Mouse (Mus musculus): ENCODE data around the gene Nexn. TPM values are rescaled to one million over a fixed set of nuclear protein-coding genes. Genes with fewer than 3 reads are reported as not detected.
A peak's percentile ranks its signal among the peaks of the same experiment; 100 is the strongest.

Nexn gene
- polyA plus RNA-seq, 1 experiment from 2014 or later = 6.1 TPM

DNA sequence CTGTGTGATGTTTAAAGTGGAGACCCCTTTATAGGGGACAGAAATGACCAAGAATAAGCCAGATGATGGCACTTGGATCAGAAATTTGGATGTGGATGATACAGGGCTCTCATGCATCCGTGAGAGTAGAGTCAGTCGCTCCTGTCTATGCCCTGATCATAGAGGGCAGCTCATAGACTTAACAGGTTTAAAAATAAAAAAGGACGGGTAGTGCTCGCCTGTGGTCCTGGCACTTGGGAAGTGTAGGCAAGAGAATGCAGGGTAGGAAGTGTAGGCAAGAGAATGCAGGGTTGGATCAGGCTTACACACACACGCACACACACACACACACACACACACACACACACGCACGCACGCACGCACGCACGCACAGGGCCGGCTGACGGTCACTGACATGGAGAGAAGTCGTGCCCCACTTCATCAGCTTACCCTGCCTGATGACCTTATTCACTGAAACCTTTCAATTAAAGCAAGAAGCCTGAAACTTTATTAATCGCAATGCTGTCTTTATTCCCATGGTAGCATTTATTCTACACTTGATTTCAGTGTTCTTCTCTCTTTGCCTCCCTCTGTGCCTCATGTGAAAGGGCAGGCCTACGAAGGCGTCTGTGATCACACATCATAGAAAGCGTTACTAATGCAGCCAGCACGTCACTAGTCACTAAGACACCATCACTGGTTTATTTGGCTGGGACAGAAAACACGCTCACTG, 7.0 kb upstream of the Nexn start:
- no peak for DNase-seq (ENCODE audit: low spot score)
- 80% methylated on average over 20 of the region's 20 CpGs for WGBS
- H3K4me3 ChIP-seq (ENCODE audit: low read depth, low read length) = no peak overlapping the region
- H3K36me3 ChIP-seq (ENCODE audit: control insufficient read depth, insufficient read depth, low read length) = 0 out of 2 replicates have a peak, but pooled peaks cover 4% of the 10 kb centered on the region
- no peaks in the 10 kb centered on the region for H3K4me1 ChIP-seq (replicated peaks; ENCODE audit: control insufficient read depth, insufficient read depth, low read length)
- H3K9ac ChIP-seq (ENCODE audit: low read depth, low read length) = no peak overlapping the region
- H3K27ac ChIP-seq (ENCODE audit: low read depth, low read length) = no peak overlapping the region
- H3K27me3 ChIP-seq (ENCODE audit: control insufficient read depth, insufficient read depth, low read length) = no peaks in the 10 kb centered on the region
- H3K9me3 ChIP-seq (ENCODE audit: control insufficient read depth, low read length) = no peaks in the 10 kb centered on the region
- H3K4me2 ChIP-seq (replicated peaks; ENCODE audit: low read depth, low read length) = no peak overlapping the region
- ATAC-seq (ENCODE audit: low FRiP score) = no peak

DNA sequence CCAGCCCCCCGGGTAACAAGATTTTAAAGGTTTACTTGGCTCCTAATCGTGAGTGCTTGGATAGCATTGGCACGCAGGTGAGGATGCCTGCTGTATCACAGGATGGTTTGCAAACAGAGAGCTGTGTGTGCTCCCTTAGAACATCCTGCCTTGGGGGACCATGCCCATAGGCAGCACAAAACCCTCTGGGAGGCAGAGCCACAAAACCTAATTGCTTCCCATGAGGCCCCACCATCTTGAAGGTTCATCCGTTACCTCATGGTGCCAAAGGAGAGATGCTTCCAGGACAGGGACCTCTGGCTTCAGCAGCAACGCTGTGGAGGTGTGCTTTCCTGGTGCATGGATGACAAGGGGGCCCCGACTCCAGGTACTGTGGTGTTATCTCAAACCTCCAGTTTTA, 5.7 kb upstream of the Nexn start:
- H3K4me2 ChIP-seq (replicated peaks; ENCODE audit: low read depth, low read length) = no peak overlapping the region
- DNase-seq (ENCODE audit: low spot score) (no peak), ATAC-seq (ENCODE audit: low FRiP score) (no peak)
- no peak overlapping the region for H3K4me3 ChIP-seq (ENCODE audit: low read depth, low read length)
- H3K36me3 ChIP-seq (ENCODE audit: control insufficient read depth, insufficient read depth, low read length) = 0 out of 2 replicates have a peak, but pooled peaks cover 4% of the 10 kb centered on the region
- WGBS = 86% methylated on average over 6 of the region's 6 CpGs
- H3K27ac ChIP-seq (ENCODE audit: low read depth, low read length) = no peak overlapping the region
- no peak overlapping the region for H3K9ac ChIP-seq (ENCODE audit: low read depth, low read length)
- no peaks in the 10 kb centered on the region for H3K9me3 ChIP-seq (ENCODE audit: control insufficient read depth, low read length)
- H3K4me1 ChIP-seq (replicated peaks; ENCODE audit: control insufficient read depth, insufficient read depth, low read length) = no peaks in the 10 kb centered on the region
- H3K27me3 ChIP-seq (ENCODE audit: control insufficient read depth, insufficient read depth, low read length) = no peaks in the 10 kb centered on the region; the same call in 1 of the 2 replicates

DNA sequence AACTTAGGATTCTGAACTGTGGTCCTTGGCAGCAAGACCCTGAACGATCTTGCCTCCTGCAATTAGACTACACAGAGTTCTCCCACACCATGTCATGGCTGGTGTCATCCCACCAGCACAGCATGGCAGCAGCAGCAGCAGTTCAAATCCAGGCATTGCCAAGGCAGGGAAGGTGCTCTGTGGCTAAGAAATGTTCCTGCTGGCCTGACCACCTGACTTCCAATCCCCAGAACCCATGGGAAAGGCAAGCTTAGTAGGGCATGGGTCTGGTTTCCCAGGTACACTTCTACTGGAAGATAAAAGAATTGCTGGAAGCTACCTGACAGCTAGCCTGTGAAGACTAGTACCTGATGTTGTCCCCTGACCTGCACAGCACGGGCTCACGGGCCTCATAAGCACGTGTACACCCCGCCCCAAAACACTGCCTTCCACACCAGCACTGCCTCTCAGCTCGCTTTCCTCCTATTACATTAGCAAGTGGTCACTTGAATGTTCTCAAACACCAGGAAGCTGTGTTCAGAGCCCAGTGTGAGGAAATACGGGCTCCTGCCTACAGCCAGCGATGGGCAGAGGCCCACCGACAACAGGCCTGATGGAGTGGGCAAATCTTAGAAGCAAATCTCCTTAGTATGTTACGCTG, 5.0 kb upstream of the Nexn start:
- Histone ChIP-seq H3K27ac (ENCODE audit: low read depth, low read length) (no peak overlapping the region), H3K9ac (ENCODE audit: low read depth, low read length) (no peak overlapping the region), H3K27me3 (ENCODE audit: control insufficient read depth, insufficient read depth, low read length) (peaks cover 2% of the 10 kb centered on the region; the same call in 1 of the 2 replicates), H3K36me3 (ENCODE audit: control insufficient read depth, insufficient read depth, low read length) (0 out of 2 replicates have a peak, but pooled peaks cover under 1% of the 10 kb centered on the region), H3K9me3 (ENCODE audit: control insufficient read depth, low read length) (no peaks in the 10 kb centered on the region), H3K4me1 (replicated peaks; ENCODE audit: control insufficient read depth, insufficient read depth, low read length) (no peaks in the 10 kb centered on the region), H3K4me2 (replicated peaks; ENCODE audit: low read depth, low read length) (no peak overlapping the region), H3K4me3 (ENCODE audit: low read depth, low read length) (no peak overlapping the region)
- 91% methylated on average over 10 of the region's 10 CpGs for WGBS
- no peak for DNase-seq (ENCODE audit: low spot score)
- no peak for ATAC-seq (ENCODE audit: low FRiP score)

DNA sequence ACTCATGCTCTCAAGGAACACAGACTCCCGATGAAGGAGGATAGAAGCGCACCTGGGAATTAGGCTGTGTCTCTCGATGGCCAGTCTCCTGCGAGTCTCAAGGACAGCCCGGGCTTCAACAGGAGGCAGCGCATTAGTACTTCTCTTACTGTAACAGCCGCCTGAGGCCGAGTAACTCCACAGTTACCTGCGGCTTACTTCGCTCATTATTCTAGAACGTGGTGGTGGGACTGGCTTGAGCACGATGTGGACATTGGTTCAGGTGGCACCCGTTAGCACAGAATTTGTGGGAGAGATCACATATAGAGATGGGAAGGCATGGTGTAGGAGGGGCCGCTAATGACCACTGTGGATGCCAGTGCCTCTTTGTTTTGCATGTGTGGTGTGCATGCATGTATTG, 1.9 kb upstream of the Nexn start:
- Histone ChIP-seq H3K27me3 (ENCODE audit: control insufficient read depth, insufficient read depth, low read length) (peaks cover 2% of the 10 kb centered on the region; the same call in 1 of the 2 replicates), H3K4me3 (ENCODE audit: low read depth, low read length) (no peak overlapping the region), H3K9ac (ENCODE audit: low read depth, low read length) (no peak overlapping the region), H3K36me3 (ENCODE audit: control insufficient read depth, insufficient read depth, low read length) (no peaks in the 10 kb centered on the region), H3K4me2 (replicated peaks; ENCODE audit: low read depth, low read length) (no peak overlapping the region), H3K9me3 (ENCODE audit: control insufficient read depth, low read length) (no peaks in the 10 kb centered on the region), H3K27ac (ENCODE audit: low read depth, low read length) (no peak overlapping the region), H3K4me1 (replicated peaks; ENCODE audit: control insufficient read depth, insufficient read depth, low read length) (peaks cover 6% of the 10 kb centered on the region; the same call in 1 of the 2 replicates)
- 93% methylated on average over 14 of the region's 14 CpGs for WGBS
- no peak for DNase-seq (ENCODE audit: low spot score)
- ATAC-seq (ENCODE audit: low FRiP score) = no peak

DNA sequence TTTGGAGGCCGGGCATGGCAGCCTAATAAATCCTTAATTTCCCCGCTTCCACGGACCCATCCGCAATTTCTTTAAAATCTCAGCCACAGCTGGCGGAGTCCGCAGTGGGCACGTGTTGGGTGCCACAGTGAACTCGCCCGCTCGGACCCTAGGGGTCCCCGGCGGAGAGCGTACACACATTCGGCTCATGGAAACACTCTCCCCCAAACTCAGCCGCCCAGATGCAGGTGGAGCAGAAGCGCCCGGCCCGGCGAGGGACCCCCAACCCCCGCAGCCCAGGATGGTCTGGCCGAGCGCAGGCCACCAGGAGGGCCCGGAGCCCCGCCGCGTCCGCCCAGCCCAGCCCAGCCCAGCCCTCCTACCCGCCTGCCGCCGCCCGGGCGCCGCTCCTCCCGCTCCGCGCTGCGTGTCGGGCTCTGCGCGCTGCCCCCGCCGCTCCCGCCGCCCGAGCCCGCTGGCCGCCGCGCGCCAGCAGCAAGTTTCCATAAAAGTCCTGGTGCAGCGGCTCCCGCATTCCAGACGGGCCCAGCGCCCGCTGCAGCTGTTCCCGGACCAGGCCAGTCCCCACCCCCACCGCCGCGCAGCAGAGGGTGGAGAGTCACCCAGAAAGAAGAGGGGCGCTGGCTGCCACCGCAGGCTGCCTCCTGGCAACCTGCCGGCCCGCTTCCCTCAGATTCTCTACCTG, 657 bp downstream of the Nexn start:
- WGBS = 1% methylated on average over 49 of the region's 63 CpGs
- DNase-seq (ENCODE audit: low spot score) (peak; percentile 72), ATAC-seq (ENCODE audit: low FRiP score) (peak; percentile 79)
- H3K27ac ChIP-seq (ENCODE audit: low read depth, low read length) = no peak overlapping the region
- H3K4me3 ChIP-seq (ENCODE audit: low read depth, low read length) = peak overlapping the region; percentile 51
- peaks cover 9% of the 10 kb centered on the region for H3K4me1 ChIP-seq (replicated peaks; ENCODE audit: control insufficient read depth, insufficient read depth, low read length)
- no peaks in the 10 kb centered on the region for H3K9me3 ChIP-seq (ENCODE audit: control insufficient read depth, low read length)
- H3K27me3 ChIP-seq (ENCODE audit: control insufficient read depth, insufficient read depth, low read length) = peaks cover 2% of the 10 kb centered on the region; the same call in 1 of the 2 replicates
- peak overlapping the region; percentile 49 for H3K9ac ChIP-seq (ENCODE audit: low read depth, low read length)
- peak overlapping the region; percentile 96 for H3K4me2 ChIP-seq (replicated peaks; ENCODE audit: low read depth, low read length)
- no peaks in the 10 kb centered on the region for H3K36me3 ChIP-seq (ENCODE audit: control insufficient read depth, insufficient read depth, low read length)

GRCm38 (mm10) chr3:152264830-152265229, 1.3 kb downstream of the Nexn start:
- Histone ChIP-seq H3K4me2 (replicated peaks; ENCODE audit: low read depth, low read length) (peak overlapping the region; percentile 96), H3K27ac (ENCODE audit: low read depth, low read length) (no peak overlapping the region), H3K9me3 (ENCODE audit: control insufficient read depth, low read length) (no peaks in the 10 kb centered on the region), H3K27me3 (ENCODE audit: control insufficient read depth, insufficient read depth, low read length) (peaks cover 2% of the 10 kb centered on the region; the same call in 1 of the 2 replicates), H3K36me3 (ENCODE audit: control insufficient read depth, insufficient read depth, low read length) (no peaks in the 10 kb centered on the region), H3K9ac (ENCODE audit: low read depth, low read length) (no peak overlapping the region), H3K4me1 (replicated peaks; ENCODE audit: control insufficient read depth, insufficient read depth, low read length) (peaks cover 9% of the 10 kb centered on the region), H3K4me3 (ENCODE audit: low read depth, low read length) (peak overlapping the region; percentile 51; the same call in 1 of the 2 replicates)
- 15% methylated on average over 12 of the region's 12 CpGs for WGBS
- no peak for ATAC-seq (ENCODE audit: low FRiP score)
- peak; percentile 35 for DNase-seq (ENCODE audit: low spot score)

DNA sequence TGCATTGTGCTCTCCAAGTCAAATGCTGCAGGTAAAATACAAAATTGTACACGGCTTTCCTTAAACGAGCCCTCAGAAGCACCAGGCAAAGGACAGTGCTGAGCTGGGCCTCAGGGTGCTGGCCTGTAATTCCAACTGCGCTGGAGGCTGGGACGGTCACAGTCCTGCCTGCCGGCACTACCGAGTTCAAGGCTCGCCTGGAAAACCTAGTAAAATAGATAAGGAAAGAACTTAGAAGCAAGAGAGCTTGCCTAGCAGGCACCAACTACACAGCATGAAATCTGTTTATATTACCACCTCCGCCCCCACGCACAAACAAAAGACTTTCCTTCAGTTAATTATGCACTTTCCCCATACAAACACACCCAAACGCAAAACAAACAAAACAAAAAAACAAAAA, 1.8 kb downstream of the Nexn start:
- H3K27me3 ChIP-seq (ENCODE audit: control insufficient read depth, insufficient read depth, low read length) = peaks cover 2% of the 10 kb centered on the region; the same call in 1 of the 2 replicates
- H3K4me1 ChIP-seq (replicated peaks; ENCODE audit: control insufficient read depth, insufficient read depth, low read length) = peaks cover 9% of the 10 kb centered on the region
- no peak overlapping the region for H3K4me3 ChIP-seq (ENCODE audit: low read depth, low read length)
- WGBS = 30% methylated on average over 10 of the region's 10 CpGs
- no peak overlapping the region for H3K9ac ChIP-seq (ENCODE audit: low read depth, low read length)
- no peaks in the 10 kb centered on the region for H3K36me3 ChIP-seq (ENCODE audit: control insufficient read depth, insufficient read depth, low read length)
- no peak for ATAC-seq (ENCODE audit: low FRiP score)
- no peaks in the 10 kb centered on the region for H3K9me3 ChIP-seq (ENCODE audit: control insufficient read depth, low read length)
- H3K4me2 ChIP-seq (replicated peaks; ENCODE audit: low read depth, low read length) = no peak overlapping the region
- no peak for DNase-seq (ENCODE audit: low spot score)
- no peak overlapping the region for H3K27ac ChIP-seq (ENCODE audit: low read depth, low read length)

DNA sequence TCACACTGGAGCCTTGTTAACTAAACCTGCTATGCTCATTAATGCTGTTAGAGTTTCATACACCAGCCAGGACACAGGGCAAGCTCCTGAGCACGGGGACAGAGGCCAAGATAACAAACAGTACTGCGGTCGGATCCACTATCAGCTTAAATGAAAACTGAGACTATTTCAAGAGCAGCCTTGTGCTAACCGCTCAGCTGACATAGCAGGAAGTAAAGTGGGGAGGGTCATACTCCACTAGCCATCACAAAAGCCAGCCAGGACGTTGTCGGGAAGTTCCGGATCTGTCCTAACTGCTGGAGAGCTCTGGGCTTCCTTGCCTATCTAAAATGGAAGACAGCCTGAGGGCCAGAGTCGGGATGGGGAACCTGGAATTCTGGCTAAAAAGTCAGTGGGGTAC, 4.2 kb downstream of the Nexn start:
- Histone ChIP-seq H3K9me3 (ENCODE audit: control insufficient read depth, low read length) (no peaks in the 10 kb centered on the region), H3K4me1 (replicated peaks; ENCODE audit: control insufficient read depth, insufficient read depth, low read length) (peaks cover 9% of the 10 kb centered on the region), H3K27ac (ENCODE audit: low read depth, low read length) (no peak overlapping the region), H3K9ac (ENCODE audit: low read depth, low read length) (no peak overlapping the region), H3K4me3 (ENCODE audit: low read depth, low read length) (no peak overlapping the region), H3K36me3 (ENCODE audit: control insufficient read depth, insufficient read depth, low read length) (no peaks in the 10 kb centered on the region), H3K4me2 (replicated peaks; ENCODE audit: low read depth, low read length) (0 out of 2 replicates have a peak overlapping the region, but pooled peaks have one; percentile 13), H3K27me3 (ENCODE audit: control insufficient read depth, insufficient read depth, low read length) (peaks cover 2% of the 10 kb centered on the region; the same call in 1 of the 2 replicates)
- DNase-seq (ENCODE audit: low spot score) (no peak), ATAC-seq (ENCODE audit: low FRiP score) (no peak)
- WGBS = 33% methylated on average over 8 of the region's 8 CpGs

All from hindbrain, embryonic 11.5 days (tissue).